Mouse (Mus musculus) left cerebral cortex, postnatal 14 days (tissue): ENCODE data around the gene Pipox. TPM values are rescaled to one million over a fixed set of nuclear protein-coding genes. Genes with fewer than 3 reads are reported as not detected.

Experiments
- DNase-seq, 2 experiments: peaks; one replicate each; pipeline ENCODE4 v3.0.0; 2021 to 2022; ENCODE audit warnings: low spot score in 2 of 2, mixed read lengths in 1 of 2
- intact Hi-C: fragments of 180-260 bp; cut with DNase I; formaldehyde crosslinking; loops from one replicate; pipeline ENCODE4 v1.15.1; 2025
- total RNA-seq, 2 experiments: library from RNA; stranded (reverse); gene quantifications; 2 replicates each; pipeline ENCODE4 v1.2.3; 2021

The Pipox gene
- total RNA-seq, 2 experiments from 2014 or later: 0.18 to 0.70 TPM

DNA sequence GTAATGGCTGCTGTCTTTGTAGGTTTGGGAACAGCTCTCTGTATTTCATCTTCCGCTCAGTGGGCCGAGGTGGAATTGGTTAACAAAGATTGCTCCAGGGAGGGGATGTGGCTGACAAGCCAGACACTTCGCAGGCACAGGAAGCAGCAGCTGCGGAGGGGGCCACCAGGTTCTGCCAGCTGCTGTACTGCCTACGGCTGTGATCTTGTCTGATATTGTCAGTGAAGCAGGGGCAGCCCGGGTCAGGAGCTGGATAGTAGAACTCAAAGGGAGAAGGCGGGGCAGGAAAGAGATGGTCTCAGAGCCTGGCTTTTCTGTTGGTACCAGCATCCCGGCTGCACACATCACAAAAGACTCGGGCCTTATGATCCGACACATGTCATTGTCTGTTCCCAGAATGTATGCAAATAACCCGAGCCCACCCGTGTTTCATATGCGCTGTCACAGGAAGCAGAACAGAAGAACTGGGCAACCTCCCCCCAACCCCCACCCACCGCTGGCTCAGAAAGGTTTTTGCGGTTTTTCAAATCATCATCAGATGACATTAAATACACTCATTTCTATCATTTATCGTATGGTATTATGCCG, 6.4 kb downstream of the Pipox start:
- peak; percentile 53 to 84 for DNase-seq
- intact Hi-C loops: no loop called here

DNA sequence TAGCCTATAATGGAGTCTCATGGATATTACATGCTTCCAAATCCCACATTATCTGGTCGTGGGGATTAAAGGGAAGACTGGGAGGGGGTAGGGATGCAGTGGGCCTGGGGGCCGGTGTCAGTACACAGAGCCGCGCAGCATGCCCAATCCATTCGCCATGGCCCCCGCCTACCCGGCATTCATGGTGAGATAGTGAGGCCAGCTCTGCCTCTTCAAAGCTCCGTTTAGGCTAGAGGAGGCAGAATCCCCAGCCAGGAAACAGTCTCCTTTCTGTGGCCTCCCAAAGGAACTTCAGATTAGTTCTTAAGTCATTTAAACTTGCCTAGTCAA, 8.7 kb downstream of the Pipox start:
- DNase-seq: no peak
- intact Hi-C loops: no loop called here

DNA sequence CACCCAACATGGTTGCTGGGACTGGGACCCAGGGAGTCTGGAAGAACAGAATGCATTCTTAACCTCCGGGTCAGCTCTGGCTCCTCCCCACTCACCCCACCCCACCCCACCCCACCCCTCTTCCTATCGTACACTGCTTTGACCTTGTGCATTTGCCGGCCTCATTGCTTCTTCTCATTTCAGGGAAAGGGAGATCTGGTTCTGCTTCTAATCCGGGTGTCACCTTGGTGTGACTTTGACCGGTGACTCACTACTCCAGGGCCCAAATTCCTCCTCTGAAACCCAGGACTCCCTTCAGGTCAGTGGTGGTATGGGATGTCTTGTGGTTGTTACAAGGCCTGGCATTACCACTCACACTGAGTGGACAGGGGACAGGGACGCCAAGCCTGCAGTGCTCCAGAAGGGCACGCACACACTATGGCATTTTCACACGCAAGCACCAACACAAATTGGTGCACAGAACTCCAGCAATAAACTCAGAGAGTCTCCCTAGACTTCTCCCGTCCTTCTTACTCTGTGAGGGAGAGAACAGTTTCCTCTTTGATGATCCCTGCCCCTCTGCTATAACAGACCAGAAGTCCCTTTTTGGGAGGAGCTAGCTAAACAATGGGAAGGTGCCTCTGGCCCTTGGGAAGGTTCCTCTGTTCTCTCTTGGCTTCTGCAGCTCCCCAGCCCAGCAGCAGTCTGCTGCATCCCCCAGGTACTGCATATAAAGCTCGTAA, 9.2 kb downstream of the Pipox start:
- DNase-seq: no peak
- intact Hi-C loops: no loop called here

DNA sequence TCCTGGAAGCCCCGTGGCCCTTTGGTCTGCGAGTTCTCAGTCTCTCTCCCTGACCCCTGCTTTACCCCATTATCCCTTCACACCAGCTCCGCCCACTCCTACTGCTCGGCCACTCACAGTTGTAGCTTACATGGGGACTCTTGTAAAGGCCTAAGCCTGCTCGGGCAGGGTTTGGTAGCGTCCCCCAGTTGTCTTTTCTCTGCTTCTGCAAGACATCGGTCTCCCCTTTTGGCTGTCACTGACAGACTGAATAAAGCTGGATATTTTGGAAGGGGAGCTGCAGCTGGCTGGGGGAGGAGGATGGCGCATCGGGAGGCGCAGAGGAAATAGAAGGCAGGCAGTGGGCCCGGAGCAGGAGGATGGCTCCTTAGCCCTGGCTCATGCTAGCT, 17.1 kb downstream of the Pipox start:
- intact Hi-C loops: no loop called here
- no peak for DNase-seq

DNA sequence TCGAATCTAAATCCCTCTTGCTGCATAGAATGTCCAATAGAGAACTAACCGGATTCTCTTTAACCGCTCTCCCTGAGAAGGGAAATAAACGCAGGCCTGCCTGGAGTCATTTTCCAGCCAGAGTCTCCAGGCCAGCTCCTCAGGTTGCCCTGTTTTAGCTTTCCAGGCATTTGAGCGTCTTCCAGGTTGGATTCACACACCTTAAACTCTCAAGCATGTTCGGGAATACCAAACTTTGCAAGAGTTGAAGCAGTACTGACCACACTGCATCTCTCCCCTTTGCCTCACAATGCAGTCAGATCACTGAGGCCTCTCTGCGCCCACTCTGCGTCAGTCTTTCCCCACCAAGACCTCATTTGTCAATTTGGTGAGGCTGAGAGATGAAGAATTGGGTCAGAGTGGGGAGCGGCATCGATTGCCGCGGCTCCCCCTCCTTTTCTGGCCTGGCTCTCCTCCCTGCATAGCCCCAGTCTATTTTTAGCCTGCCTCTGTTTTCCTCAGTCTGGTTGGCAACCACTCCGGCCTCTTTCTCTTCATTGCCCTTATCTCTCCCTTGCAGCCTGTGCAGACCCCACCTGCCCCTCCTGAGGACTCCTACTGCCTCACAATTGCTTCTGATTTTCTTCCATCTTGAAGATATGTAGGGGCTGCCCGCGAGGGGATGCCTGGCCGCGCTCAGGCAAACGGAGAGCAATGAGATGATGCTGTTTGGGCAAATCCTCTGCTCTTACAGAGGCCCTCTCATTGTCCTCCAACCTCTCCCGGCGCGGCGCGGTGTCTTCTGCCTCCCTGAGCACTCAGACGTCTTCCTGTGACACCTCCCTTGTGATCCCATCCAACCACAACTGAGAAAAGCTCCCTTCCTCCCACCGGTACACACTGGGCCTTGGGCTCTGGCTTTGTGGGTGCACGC, 17.8 kb downstream of the Pipox start:
- DNase-seq: no peak
- intact Hi-C loops: no loop called here

DNA sequence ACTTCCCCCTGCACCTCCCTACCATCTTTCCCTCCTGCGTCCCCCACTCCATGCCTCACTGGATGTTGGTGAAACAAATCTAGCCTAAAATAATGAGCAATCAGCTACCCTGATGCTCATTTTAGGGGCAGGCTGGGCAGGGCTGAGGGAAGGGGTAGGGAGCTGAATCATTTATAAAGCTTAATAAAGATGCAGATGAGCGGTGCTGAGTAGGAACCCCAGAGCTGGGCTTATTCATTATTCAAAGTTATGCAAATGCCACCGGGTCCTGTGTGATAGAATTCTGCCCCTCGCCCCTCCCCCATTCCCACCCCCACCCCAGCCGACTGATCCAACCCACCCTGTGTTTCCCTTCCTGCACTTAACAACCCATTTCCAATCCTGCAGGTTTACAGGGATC, 18.6 kb downstream of the Pipox start:
- intact Hi-C loops: no loop called here

DNA sequence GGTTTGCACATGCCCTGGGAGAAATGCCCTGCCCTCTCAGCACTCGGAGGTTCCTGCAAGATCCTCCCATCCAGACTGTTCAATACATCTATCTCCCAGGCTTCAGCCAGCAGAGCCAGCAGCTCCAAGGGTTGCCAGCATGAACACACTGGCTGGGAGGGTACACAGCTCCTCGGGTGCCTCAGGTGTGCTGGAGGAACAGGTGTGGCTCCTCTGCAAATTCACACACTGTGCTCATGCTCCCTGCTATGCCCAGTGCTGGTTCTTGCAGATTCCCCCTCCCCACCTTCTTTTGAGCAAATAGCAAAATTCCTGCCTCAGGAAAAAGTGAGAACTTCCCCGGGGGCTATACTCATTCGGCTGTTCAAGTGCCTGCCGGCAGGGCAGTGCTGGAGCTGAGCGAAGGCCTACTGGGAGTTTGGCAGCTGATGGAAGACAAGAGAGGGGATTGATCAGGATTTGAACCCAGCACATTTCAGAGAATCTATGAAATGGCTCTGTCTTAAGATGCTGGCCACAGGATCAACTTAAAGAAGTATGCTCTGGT, 19.1 kb downstream of the Pipox start:
- DNase-seq: no peak
- intact Hi-C loops: no loop called here

More for the DNA sequence above, 18.6 kb downstream of the Pipox start:
- DNase-seq: no peak

DNA sequence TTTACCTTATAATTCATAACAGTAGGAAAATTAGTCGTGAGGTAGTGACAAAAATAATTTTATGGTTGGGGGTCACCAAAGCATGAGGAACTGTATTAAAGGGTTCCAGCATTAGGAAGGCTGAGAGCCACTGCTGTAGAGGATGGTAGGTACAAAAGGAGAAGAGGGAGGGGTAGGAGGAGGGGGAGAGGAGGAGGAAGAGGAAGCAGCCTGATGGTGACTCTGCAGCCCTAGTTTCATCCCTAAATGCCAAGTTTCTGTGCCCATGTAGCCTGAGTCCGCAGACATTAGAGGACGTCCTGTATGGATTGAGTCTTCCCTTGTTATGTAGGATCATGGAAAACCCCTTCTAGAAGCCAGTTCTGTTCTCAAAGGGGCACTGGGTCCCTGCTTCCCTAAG, 20.8 kb downstream of the Pipox start:
- intact Hi-C loops: no loop called here
- DNase-seq: no peak

DNA sequence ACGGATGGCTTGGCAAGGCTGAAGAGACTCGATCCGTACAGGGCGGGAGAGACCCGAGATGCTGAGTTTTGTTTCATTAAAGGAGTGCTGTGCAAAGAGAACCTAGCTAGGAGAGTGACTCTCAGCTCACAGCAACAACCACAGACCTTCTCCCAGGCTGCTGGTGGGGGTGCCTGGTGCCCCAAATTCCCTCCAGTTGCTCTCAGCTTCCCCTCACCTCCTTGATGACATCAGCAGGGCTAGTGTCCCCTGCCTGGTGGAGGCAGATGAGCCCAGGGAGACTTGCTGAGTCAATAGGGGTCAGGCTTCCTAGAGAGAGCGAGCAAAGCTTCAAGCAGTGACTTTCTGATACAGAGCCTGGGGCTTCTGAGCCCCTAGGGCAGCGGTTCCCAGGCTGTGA, 21.2 kb downstream of the Pipox start:
- DNase-seq: no peak
- intact Hi-C loops: no loop called here

DNA sequence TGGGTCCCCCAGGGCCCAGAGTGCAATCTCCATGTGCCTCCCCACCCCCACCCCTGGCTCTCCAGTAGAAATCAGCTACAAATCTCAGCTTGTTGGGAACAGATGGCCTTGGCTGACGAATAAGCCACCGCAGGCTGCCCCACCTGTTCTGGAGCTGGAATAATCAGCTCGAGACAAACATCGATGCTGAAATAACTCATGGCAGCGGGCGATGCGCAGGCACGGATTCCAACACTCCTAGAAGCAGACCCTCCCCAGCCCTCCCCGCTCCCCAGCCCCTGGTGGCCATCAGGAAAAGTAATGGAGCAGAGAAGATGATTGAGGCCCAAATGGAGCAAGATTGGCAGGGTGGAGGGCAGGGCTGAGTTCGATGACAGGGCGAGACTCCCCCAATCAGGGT, 21.7 kb downstream of the Pipox start:
- peak; percentile 68 to 78 for DNase-seq
- intact Hi-C loops: no loop called here

DNA sequence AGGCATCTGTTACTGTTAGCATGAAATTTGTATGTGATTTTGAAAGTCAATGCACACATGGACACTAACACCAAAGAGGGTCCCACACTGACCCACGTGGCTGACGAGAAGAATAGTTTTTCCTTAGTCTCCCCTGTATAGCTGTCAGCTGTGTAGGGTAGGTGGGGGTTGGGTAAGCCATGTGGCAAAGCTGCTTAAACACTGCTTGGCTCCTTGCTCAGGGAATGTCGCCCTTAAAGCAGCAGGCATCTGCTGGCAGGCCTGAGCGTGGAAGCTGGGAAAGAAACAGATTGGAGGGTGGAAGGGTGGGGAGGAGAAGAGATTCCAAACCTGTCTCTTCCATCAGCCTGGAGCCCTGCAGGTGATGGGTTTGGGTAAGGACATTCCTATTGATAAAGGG, 22.5 kb downstream of the Pipox start:
- intact Hi-C loops: no loop called here
- DNase-seq: peak; percentile 79 to 86

DNA sequence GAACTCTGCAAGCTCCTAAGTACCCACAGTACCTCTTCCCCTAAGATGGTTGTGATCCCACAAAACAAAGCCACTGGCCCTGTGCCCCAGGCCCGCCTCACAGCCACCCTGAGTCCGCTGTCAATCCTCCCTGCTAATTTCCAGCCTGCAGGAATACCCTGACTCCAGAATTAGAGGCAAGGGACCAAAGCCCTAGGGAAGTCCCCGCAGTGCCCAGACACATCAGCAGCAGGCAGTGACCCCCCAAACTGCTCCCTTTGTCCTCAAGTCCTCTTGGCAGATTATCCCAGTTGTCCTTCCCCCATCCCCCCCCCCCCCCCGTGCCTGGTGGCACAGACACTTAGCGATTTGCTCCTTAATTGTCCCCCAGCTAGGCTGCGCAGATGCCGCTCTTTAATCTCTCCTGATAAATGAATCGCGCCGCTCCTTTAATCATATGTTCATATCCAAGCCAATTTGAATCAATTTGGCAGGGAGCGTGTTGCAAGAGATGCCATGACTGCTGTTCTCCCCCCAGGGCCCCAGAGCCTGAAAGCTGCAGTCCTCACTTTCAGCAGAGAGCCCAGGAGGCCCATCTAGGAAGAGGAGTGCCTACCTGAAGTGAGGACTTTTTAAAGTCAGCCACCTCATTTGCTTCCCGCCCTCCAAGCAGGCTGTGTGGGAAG, 26.3 kb downstream of the Pipox start:
- no peak for DNase-seq
- intact Hi-C loops: no loop called here

DNA sequence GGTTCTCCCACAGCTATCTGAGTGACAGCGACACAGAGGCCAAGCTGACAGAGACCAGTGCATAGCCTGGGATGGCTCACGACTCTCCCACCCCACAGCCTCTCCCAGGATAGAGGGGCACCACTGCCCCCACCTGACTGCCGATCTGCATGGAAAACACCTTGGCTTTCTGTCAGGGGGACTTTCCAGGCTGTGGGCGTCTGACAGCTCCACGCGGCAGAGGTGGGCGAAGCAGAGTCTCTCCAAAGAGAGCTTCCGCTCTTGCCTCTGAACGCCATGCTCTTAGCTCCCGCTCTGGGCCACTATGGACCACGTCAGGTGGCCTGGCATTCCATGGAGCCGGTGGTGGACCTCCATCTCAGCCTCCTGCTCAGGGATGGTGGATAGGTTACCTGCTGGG, 29.1 kb downstream of the Pipox start:
- no peak for DNase-seq
- intact Hi-C loops: no loop called here

DNA sequence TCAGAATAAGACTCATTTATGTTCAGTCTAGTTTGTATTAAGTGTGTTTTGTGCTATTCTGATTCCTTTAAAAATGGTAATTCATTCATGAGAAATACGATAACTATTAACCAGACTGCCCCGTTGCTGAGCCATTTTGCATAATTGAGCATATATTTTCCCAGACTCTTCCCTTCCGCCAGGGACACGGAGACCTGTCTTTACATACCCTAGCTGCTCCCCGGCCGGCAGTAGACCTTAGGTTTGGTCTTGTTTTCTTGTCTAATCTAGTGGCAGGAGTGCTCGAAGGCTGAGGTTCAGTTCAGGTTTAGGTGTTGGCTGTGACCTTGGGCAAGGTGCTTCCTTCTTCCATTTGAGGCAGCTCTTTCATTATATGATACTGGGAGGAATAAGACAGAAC, 31.0 kb downstream of the Pipox start:
- no peak for DNase-seq
- intact Hi-C loops: no loop called here

DNA sequence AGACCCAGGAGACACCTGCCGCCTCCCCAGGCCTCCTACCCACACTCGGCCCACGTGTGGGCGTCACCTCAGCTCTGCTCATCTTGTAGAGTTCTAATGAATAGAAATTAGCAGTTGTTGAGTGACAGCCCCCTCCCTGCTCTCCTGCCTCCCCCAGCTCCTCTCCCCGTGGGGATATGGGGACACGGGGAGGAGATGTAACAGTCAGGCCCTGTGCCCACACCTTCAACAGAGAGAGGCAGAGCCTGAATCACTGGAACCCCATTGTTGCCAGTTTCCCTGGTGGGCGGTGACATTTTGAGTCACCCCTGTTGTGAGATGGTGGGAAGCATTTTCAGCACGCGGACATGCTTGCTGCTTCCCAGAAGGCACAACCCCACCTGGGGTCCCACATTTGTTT, 32.9 kb downstream of the Pipox start:
- peak in 1 of 2 experiments; percentile 55 for DNase-seq
- intact Hi-C loops: no loop called here

DNA sequence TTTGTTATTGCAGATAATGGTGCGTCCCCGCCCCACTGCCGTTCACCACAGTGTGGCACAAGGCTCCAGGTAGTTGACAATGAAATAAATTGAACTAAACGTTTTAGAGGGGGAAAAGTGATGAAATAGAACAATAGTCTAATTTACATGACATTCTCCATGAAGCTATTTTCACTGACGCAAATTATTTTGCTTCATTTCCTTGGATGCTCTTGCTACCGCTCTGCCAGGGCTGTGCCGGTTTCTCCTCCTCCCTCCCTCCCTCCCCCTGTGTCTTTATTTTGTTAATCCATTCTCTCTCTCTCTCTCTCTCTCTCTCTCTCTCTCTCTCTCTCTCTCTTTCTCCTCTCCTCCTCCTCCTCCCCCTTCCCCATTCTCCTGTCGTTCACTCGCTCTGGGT, 35.3 kb downstream of the Pipox start:
- DNase-seq: no peak
- intact Hi-C loops: no loop called here

DNA sequence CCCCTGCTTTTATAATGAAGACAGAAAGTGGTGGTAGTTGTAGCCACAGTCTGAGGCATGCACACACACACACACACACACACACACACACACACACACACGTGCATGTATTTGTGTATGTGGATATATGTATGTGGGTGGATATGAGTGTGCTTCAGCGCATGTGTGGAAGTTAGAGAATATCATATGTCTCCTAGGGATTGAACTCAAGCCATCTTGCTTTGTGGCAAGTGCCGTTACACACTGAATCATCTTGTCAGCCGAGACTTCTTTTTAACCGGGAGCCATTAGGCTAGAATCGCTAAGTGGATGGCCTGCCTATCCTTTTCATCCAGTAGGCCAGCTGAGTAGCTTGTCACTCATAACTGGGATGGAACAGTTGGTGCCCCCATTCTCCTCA, 36.8 kb downstream of the Pipox start:
- intact Hi-C loops: no loop called here
- DNase-seq: peak in 1 of 2 experiments; percentile 65

DNA sequence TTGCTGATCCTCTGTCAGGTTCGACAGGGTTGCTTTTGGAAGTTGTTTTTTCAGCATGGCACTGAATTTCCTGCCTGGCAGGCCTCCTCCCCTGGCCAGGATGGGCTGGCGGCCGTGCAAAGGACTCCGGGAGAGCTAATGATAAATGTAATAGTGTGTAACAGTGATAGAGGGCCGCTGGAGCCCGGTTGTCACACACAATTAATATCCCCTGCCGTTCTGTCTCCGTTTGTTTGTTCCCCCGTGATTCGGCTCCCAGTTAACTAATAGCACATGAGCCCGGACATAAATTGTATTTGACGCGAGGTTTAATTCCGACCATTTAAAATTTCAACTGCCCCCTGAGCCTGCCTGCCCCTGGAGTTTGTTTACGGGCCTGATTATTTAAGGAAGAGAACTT, 38.5 kb downstream of the Pipox start:
- no peak for DNase-seq
- intact Hi-C loops: no loop called here

DNA sequence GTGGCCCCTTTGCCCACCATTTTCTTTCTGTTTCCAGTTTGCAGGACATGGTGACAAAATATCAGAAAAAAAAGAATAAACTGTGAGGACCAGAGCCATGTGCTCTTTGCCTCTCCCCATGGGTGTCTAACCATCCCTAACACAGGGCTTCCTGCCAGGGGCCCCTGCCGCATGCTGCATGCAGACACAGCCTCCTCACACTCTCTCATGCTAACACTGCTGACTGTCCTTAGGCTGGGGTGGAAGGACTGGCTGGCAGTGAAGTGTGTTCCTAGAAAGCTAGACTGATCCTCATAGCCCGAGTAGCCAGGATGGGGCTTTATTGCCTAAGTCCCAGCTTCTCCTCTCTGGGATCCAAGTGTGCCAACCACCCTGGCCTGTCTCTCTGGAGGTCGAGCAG, 39.3 kb downstream of the Pipox start:
- intact Hi-C loops: no loop called here
- DNase-seq: no peak
